Mouse (Mus musculus) T-helper 17 cell (primary cell): Measurements from ENCODE around the gene 3100002H09Rik.

ENCODE experiments used
- in situ Hi-C, 2 experiments: fragments of 300-600 bp; cut with MboI, MseI; formaldehyde crosslinking; loops; 1 replicate in 1 of 2; 2 replicates in 1 of 2; pipeline ENCODE4 v1.15.1; 2025; ENCODE audit warnings: high pct_unique_total_duplicates in 2 of 2

The 3100002H09Rik gene

GRCm38 (mm10) chr4:124610703-124611102 lies at the start of gene 3100002H09Rik:
Gene 3100002H09Rik (minus strand): TSS chr4:124610803.
- in situ Hi-C loops, result no loop called here

GRCm38 (mm10) chr4:124659251-124660217 lies 48.9 kb upstream of the 3100002H09Rik start:
- in situ Hi-C loops, result no loop called here

- in situ Hi-C loops, result no loop called here
Observed at GRCm38 (mm10) chr4:124658412-124658851, 47.8 kb upstream of the 3100002H09Rik start.

- in situ Hi-C loops, result no loop called here
Observed at GRCm38 (mm10) chr4:124657781-124658180, 47.2 kb upstream of the 3100002H09Rik start.

GRCm38 (mm10) chr4:124656854-124657650 lies 46.4 kb upstream of the 3100002H09Rik start:
- in situ Hi-C loops, result no loop called here

GRCm38 (mm10) chr4:124656518-124656853 lies 45.9 kb upstream of the 3100002H09Rik start, which contains the start of gene Pou3f1:
Gene Pou3f1 (plus strand): TSS chr4:124656807.
- in situ Hi-C loops, result no loop called here

GRCm38 (mm10) chr4:124652886-124653285 lies 42.3 kb upstream of the 3100002H09Rik start:
- in situ Hi-C loops, result no loop called here

- in situ Hi-C loops, result no loop called here
Observed at GRCm38 (mm10) chr4:124647909-124648308, 37.3 kb upstream of the 3100002H09Rik start.

- in situ Hi-C loops, result no loop called here
Observed at GRCm38 (mm10) chr4:124646591-124646990, 36.0 kb upstream of the 3100002H09Rik start.

GRCm38 (mm10) chr4:124644974-124645433 lies 34.4 kb upstream of the 3100002H09Rik start:
- in situ Hi-C loops, result no loop called here

- in situ Hi-C loops, result no loop called here
Observed at GRCm38 (mm10) chr4:124643859-124644258, 33.3 kb upstream of the 3100002H09Rik start.

- in situ Hi-C loops, result no loop called here
Observed at GRCm38 (mm10) chr4:124639715-124640114, 29.1 kb upstream of the 3100002H09Rik start.

- in situ Hi-C loops, result no loop called here
Observed at GRCm38 (mm10) chr4:124633281-124633680, 22.7 kb upstream of the 3100002H09Rik start.

GRCm38 (mm10) chr4:124632856-124633255 lies 22.3 kb upstream of the 3100002H09Rik start:
- in situ Hi-C loops, result no loop called here

GRCm38 (mm10) chr4:124631456-124631855 lies 20.9 kb upstream of the 3100002H09Rik start:
- in situ Hi-C loops, result no loop called here

GRCm38 (mm10) chr4:124626836-124627235 lies 16.2 kb upstream of the 3100002H09Rik start:
- in situ Hi-C loops, result no loop called here

GRCm38 (mm10) chr4:124624111-124624581 lies 13.5 kb upstream of the 3100002H09Rik start:
- in situ Hi-C loops, result no loop called here

- in situ Hi-C loops, result no loop called here
Observed at GRCm38 (mm10) chr4:124622566-124622965, 12.0 kb upstream of the 3100002H09Rik start.

GRCm38 (mm10) chr4:124621406-124621805 lies 10.8 kb upstream of the 3100002H09Rik start:
- in situ Hi-C loops, result no loop called here

GRCm38 (mm10) chr4:124618599-124618998 lies 8.0 kb upstream of the 3100002H09Rik start:
- in situ Hi-C loops, result no loop called here

GRCm38 (mm10) chr4:124616636-124617035 lies 6.0 kb upstream of the 3100002H09Rik start:
- in situ Hi-C loops, result no loop called here

- in situ Hi-C loops, result no loop called here
Observed at GRCm38 (mm10) chr4:124615986-124616385, 5.4 kb upstream of the 3100002H09Rik start.
